Mouse (Mus musculus): ENCODE data around the gene Tma7. TPM values are rescaled to one million over a fixed set of nuclear protein-coding genes. Genes with fewer than 3 reads are reported as not detected.

The Tma7 gene
- total RNA-seq, 2 experiments from 2014 or later, result 44.6 to 104 TPM

GRCm38 (mm10) chr9:109051011-109051501, 31.3 kb downstream of the Tma7 start:
- ATAC-seq (replicated peaks; ENCODE audit: low FRiP score, poor library complexity, severe bottlenecking), result no peak

GRCm38 (mm10) chr9:109050674-109050997, 31.8 kb downstream of the Tma7 start:
- ATAC-seq (replicated peaks; ENCODE audit: low FRiP score, poor library complexity, severe bottlenecking), result no peak

GRCm38 (mm10) chr9:109049996-109050673, 32.3 kb downstream of the Tma7 start:
- no peak for ATAC-seq (replicated peaks; ENCODE audit: low FRiP score, poor library complexity, severe bottlenecking)

- ATAC-seq (replicated peaks; ENCODE audit: low FRiP score, poor library complexity, severe bottlenecking), result no peak
Observed at GRCm38 (mm10) chr9:109049316-109049715, 33.1 kb downstream of the Tma7 start.

- ATAC-seq (replicated peaks; ENCODE audit: low FRiP score, poor library complexity, severe bottlenecking), result peak; percentile 93
Observed at GRCm38 (mm10) chr9:109046306-109046705, 36.1 kb downstream of the Tma7 start.

GRCm38 (mm10) chr9:109041351-109041750, 41.0 kb downstream of the Tma7 start:
- ATAC-seq (replicated peaks; ENCODE audit: low FRiP score, poor library complexity, severe bottlenecking), result no peak

GRCm38 (mm10) chr9:109040906-109041305, 41.5 kb downstream of the Tma7 start:
- ATAC-seq (replicated peaks; ENCODE audit: low FRiP score, poor library complexity, severe bottlenecking), result no peak

GRCm38 (mm10) chr9:109040216-109040615, 42.2 kb downstream of the Tma7 start:
- ATAC-seq (replicated peaks; ENCODE audit: low FRiP score, poor library complexity, severe bottlenecking), result no peak

- ATAC-seq (replicated peaks; ENCODE audit: low FRiP score, poor library complexity, severe bottlenecking), result no peak
Observed at GRCm38 (mm10) chr9:109039681-109040080, 42.7 kb downstream of the Tma7 start.

GRCm38 (mm10) chr9:109038901-109039364, 43.5 kb downstream of the Tma7 start:
- peak; percentile 35; the same call in 1 of the 2 replicates for ATAC-seq (replicated peaks; ENCODE audit: low FRiP score, poor library complexity, severe bottlenecking)

- no peak for ATAC-seq (replicated peaks; ENCODE audit: low FRiP score, poor library complexity, severe bottlenecking)
Observed at GRCm38 (mm10) chr9:109038086-109038895, 44.1 kb downstream of the Tma7 start, which contains the start of gene Shisa5. Gene Shisa5, plus strand, starts transcription at chr9:109038565.

GRCm38 (mm10) chr9:109032435-109032834, 50.0 kb downstream of the Tma7 start:
- ATAC-seq (replicated peaks; ENCODE audit: low FRiP score, poor library complexity, severe bottlenecking), result no peak

GRCm38 (mm10) chr9:109031686-109032085, 50.7 kb downstream of the Tma7 start:
- no peak for ATAC-seq (replicated peaks; ENCODE audit: low FRiP score, poor library complexity, severe bottlenecking)

- no peak for ATAC-seq (replicated peaks; ENCODE audit: low FRiP score, poor library complexity, severe bottlenecking)
Observed at GRCm38 (mm10) chr9:109031001-109031400, 51.4 kb downstream of the Tma7 start.

- ATAC-seq (replicated peaks; ENCODE audit: low FRiP score, poor library complexity, severe bottlenecking), result no peak
Observed at GRCm38 (mm10) chr9:109030312-109030711, 52.1 kb downstream of the Tma7 start.

- no peak for ATAC-seq (replicated peaks; ENCODE audit: low FRiP score, poor library complexity, severe bottlenecking)
Observed at GRCm38 (mm10) chr9:109028919-109029318, 53.5 kb downstream of the Tma7 start.

GRCm38 (mm10) chr9:109028421-109028820, 54.0 kb downstream of the Tma7 start:
- ATAC-seq (replicated peaks; ENCODE audit: low FRiP score, poor library complexity, severe bottlenecking), result no peak

- no peak for ATAC-seq (replicated peaks; ENCODE audit: low FRiP score, poor library complexity, severe bottlenecking)
Observed at GRCm38 (mm10) chr9:109027521-109027920, 54.9 kb downstream of the Tma7 start.
